Mouse (Mus musculus) C2C12 (cell line): Measurements from ENCODE around the gene Phgdh.

Source experiments
- CTCF ChIP-seq: IDR thresholded peaks from one replicate; pipeline ENCODE4 v1.5.1; 2011; ENCODE audit not compliant: control insufficient read depth, insufficient read depth, insufficient read length
- MAX ChIP-seq: IDR thresholded peaks from one replicate; pipeline ENCODE4 v1.6.1; 2011; ENCODE audit warnings: mild to moderate bottlenecking, control low read depth
- MYOD1 ChIP-seq: IDR thresholded peaks from one replicate; pipeline ENCODE4 v1.6.1; 2011; ENCODE audit warnings: low read depth; ENCODE audit not compliant: control insufficient read depth, insufficient read length

- TF ChIP-seq CTCF (no peak), MAX (no peak), MYOD1 (no peak)
Observed at GRCm38 (mm10) chr3:98335886-98336285, 3.9 kb downstream of the Phgdh start.
